Mouse (Mus musculus) spleen, postnatal 0 days (tissue): ENCODE measurements around the gene Olfr1230. TPM values are rescaled to one million over a fixed set of nuclear protein-coding genes. Genes with fewer than 3 reads are reported as not detected.

ENCODE experiments used
- polyA plus RNA-seq: library from polyadenylated mRNA; unstranded; fragments of >200 nt; fragmentation: Nextera tagmentation; extraction: Ambion mirVana; gene quantifications from 2 replicates; pipeline ENCODE4 v1.2.1, GENCODE M21; 2015

Gene Olfr1230
- not detected in 2 replicates for polyA plus RNA-seq

DNA sequence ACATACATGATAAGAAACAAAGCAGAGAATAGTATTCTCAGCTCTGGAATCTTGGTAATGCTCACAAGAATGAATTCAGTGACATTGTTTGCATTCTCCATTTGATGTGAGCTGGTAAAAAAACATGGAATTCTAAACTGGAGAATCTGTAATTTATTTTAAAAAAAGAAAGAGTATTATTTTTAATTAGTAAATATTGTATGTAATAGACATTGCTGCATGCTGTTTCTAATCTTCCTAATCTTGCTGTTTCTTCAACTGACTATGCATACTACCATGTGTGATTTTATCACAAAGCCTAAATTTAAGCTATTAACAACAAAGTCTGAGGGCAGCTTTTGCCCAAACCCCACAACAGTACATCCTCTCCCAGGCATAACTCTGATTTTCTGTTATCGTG is at the start of gene Olfr1230:
Gene Olfr1230 (minus strand): TSS at position 101 of the 400 bp plus-strand sequence.

GRCm38 (mm10) chr2:89342298-89342697 is 45.2 kb upstream of the Olfr1230 start, which contains the start of gene Olfr1233:
Olfr1233 (minus strand) TSS chr2:89342398.

GRCm38 (mm10) chr2:89329575-89329974 is 32.5 kb upstream of the Olfr1230 start, which contains the start of gene Olfr1232:
Olfr1232 (minus strand) TSS chr2:89329675.

DNA sequence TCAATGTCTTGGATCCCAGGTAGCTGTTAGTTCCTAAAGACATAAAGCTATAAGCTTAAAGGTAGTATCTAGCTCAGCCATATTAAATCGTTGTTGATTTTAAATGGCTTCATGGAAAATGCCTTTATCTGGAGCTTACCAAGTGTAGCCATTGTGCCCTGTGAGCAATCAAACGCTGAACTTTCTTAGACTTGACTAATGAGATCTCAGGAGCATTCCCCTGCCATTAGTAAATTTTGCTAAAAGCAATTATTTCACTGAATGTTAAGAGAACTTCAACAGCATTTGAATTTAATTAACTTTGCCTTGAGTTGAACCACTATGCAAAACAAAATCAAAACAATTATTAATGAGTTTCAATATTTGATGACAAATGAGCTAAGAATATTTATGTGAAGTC is 9.9 kb upstream of the Olfr1230 start, which contains the start of gene Olfr1231:
Gene Olfr1231 (minus strand): TSS at position 101 of the 400 bp plus-strand sequence.

GRCm38 (mm10) chr2:89287914-89288313 is 9.2 kb downstream of the Olfr1230 start, which contains the start of gene Olfr1229:
Olfr1229 (minus strand) TSS chr2:89288014.

DNA sequence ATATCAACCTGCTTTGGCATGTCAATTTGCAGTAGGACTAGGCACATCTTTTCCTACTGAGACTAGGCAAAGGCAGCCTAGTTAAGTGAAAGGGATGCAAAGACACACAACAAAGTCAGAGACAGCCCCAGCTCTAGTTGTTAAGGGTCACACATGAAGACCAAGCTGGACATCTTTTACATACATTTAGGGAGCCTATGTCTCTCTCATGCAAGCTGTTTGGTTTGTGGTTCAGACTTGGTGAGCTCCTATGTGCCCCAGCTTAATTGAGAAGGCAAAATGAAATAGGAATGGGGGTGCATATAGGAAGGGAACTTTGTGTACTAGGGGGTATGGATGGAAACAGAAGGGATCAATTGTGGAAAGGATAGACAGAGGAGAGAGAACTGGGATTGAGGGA is 43.1 kb downstream of the Olfr1230 start, which contains the start of gene Olfr1228:
Gene Olfr1228 (minus strand): TSS at position 101 of the 400 bp plus-strand sequence.

Other genes starting within 250 kb of the Olfr1230 start
- not detected in 2 replicates for gene Olfr1218, start 236.1 kb downstream of the Olfr1230 start, polyA plus RNA-seq
- gene Olfr1219, start 213.8 kb downstream of the Olfr1230 start, polyA plus RNA-seq: not detected in 2 replicates
- gene Olfr1220, start 190.4 kb downstream of the Olfr1230 start, polyA plus RNA-seq: not detected in 2 replicates
- not detected in 2 replicates for gene Olfr1221, start 180.0 kb downstream of the Olfr1230 start, polyA plus RNA-seq
- gene Olfr1222, start 164.2 kb downstream of the Olfr1230 start, polyA plus RNA-seq: not detected in 2 replicates
- not detected in 2 replicates for gene Olfr1223, start 145.7 kb downstream of the Olfr1230 start, polyA plus RNA-seq
- not detected in 2 replicates for gene Olfr1224-ps1, start 133.2 kb downstream of the Olfr1230 start, polyA plus RNA-seq
- not detected in 2 replicates for gene Olfr1225, start 122.6 kb downstream of the Olfr1230 start, polyA plus RNA-seq
- not detected in 2 replicates for gene Olfr1226, start 97.2 kb downstream of the Olfr1230 start, polyA plus RNA-seq
- not detected in 2 replicates for gene Olfr1228, start 43.2 kb downstream of the Olfr1230 start, polyA plus RNA-seq
- not detected in 2 replicates for gene Olfr1229, start 9.3 kb downstream of the Olfr1230 start, polyA plus RNA-seq
- gene Olfr1231, start 9.8 kb upstream of the Olfr1230 start, polyA plus RNA-seq: not detected in 2 replicates
- gene Olfr1232, start 32.4 kb upstream of the Olfr1230 start, polyA plus RNA-seq: not detected in 2 replicates
- gene Olfr1233, start 45.1 kb upstream of the Olfr1230 start, polyA plus RNA-seq: not detected in 2 replicates
- not detected in 2 replicates for gene Olfr1234, start 67.6 kb upstream of the Olfr1230 start, polyA plus RNA-seq
- not detected in 2 replicates for gene Olfr1238, start 112.4 kb upstream of the Olfr1230 start, polyA plus RNA-seq
- gene Olfr1239, start 123.1 kb upstream of the Olfr1230 start, polyA plus RNA-seq: not detected in 2 replicates
- gene Olfr1240, start 145.7 kb upstream of the Olfr1230 start, polyA plus RNA-seq: not detected in 2 replicates
- not detected in 2 replicates for gene Olfr1241, start 189.9 kb upstream of the Olfr1230 start, polyA plus RNA-seq
- not detected in 2 replicates for gene Olfr1242, start 201.1 kb upstream of the Olfr1230 start, polyA plus RNA-seq
- not detected in 2 replicates for gene Olfr1243, start 234.2 kb upstream of the Olfr1230 start, polyA plus RNA-seq